Mouse (Mus musculus) midbrain, postnatal 0 days (tissue): ENCODE data around the gene 4930544G11Rik. TPM values are rescaled to one million over a fixed set of nuclear protein-coding genes. Genes with fewer than 3 reads are reported as not detected.
A peak's percentile ranks its signal among the peaks of the same experiment; 100 is the strongest.

ENCODE experiments used
- ATAC-seq: fragments of 200-750 bp; cut with Nextera tagmentation; 2 replicates; pipeline ENCODE4 v1.8.0; 2017; ENCODE audit warnings: moderate number of reproducible peaks, mild to moderate bottlenecking, moderate TSS enrichment, moderate library complexity; ENCODE audit not compliant: low FRiP score
- DNase-seq: peaks from one replicate; pipeline ENCODE4 v3.0.0-alpha.2; 2015; ENCODE audit warnings: low spot score
- H3K27ac ChIP-seq: fragments of 300-500 bp; sonication (generic); 2 replicates; pipeline ENCODE4 v1.5.1; 2014; ENCODE audit warnings: low read depth, mild to moderate bottlenecking, low read length, mixed read lengths
- H3K27me3 ChIP-seq: fragments of 300-500 bp; sonication (generic); 2 replicates; pipeline ENCODE4 v1.6.1; 2014; ENCODE audit warnings: low read length, control low read depth, mixed read lengths; ENCODE audit not compliant: insufficient read depth
- H3K36me3 ChIP-seq: fragments of 300-500 bp; sonication (generic); 2 replicates; pipeline ENCODE4 v1.6.1; 2014; ENCODE audit warnings: low read length, control low read depth, mixed read lengths; ENCODE audit not compliant: insufficient read depth
- H3K4me1 ChIP-seq: fragments of 300-500 bp; sonication (generic); 2 replicates; pipeline ENCODE4 v1.6.1; 2014; ENCODE audit warnings: mild to moderate bottlenecking, control low read depth, antibody characterized with exemption, low read length, mixed read lengths; ENCODE audit not compliant: insufficient read depth
- H3K4me2 ChIP-seq: fragments of 300-500 bp; sonication (generic); 2 replicates; pipeline ENCODE4 v1.6.1; 2014; ENCODE audit warnings: low read depth, mild to moderate bottlenecking, low read length, mixed read lengths; ENCODE audit not compliant: poor library complexity, severe bottlenecking
- H3K4me3 ChIP-seq: fragments of 300-500 bp; sonication (generic); 2 replicates; pipeline ENCODE4 v1.5.1; 2014; ENCODE audit warnings: low read depth, mild to moderate bottlenecking, low read length, moderate library complexity
- H3K9ac ChIP-seq: fragments of 300-500 bp; sonication (generic); replicated peaks from 2 replicates; pipeline ENCODE4 v1.6.1; 2014; ENCODE audit warnings: mild to moderate bottlenecking, low read length, moderate library complexity, mixed read lengths; ENCODE audit not compliant: poor library complexity, severe bottlenecking
- H3K9me3 ChIP-seq: fragments of 300-500 bp; sonication (generic); 2 replicates; pipeline ENCODE4 v1.6.1; 2016; ENCODE audit warnings: low read length, control low read depth
- CTCF ChIP-seq: IDR thresholded peaks from 2 replicates; pipeline ENCODE4 v1.5.1; 2016; ENCODE audit warnings: antibody characterized with exemption, mild to moderate bottlenecking
- WGBS: fragments of 180-500 bp; shearing (Covaris S2); extraction: QIAGEN DNeasy Blood & Tissue Kit; methylation state at CpG from one replicate; pipeline ENCODE4 v1.1.7; 2014; 5-methylcytosine and 5-hydroxymethylcytosine counted together
- polyA plus RNA-seq: library from polyadenylated mRNA; unstranded; fragments of >200 nt; fragmentation: Nextera tagmentation; extraction: Ambion mirVana; gene quantifications from 2 replicates; pipeline ENCODE4 v1.2.1, GENCODE M21; 2015
- total RNA-seq: library from RNA; depleted of rRNA; stranded (reverse); fragments of >200 nt; gene quantifications from 2 replicates; pipeline ENCODE4 v1.2.3, GENCODE M21; 2014; rRNA removed

Gene 4930544G11Rik
- total RNA-seq (not detected in 2 replicates), polyA plus RNA-seq (not detected in 2 replicates)

DNA sequence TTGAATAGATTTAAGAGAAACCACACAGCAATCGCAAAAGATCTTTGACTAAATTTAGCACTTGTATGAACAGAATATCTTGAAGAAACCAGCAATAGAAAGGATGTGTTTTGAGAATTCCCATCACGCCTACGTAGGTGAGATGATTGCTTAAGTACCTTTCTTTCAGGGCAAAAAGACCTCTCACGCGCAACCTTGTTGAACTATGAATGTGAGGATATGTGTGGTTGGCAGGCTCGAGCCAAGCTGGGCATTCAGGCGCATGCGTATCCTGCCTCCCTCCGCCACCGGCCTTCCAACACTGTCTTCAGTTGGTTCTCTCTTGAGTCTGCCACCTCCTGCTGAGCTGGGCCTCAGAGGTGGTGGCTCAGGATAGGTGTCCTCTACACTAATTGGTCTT is at the start of gene 4930544G11Rik:
4930544G11Rik (plus strand) TSS at position 301 of the 400 bp plus-strand sequence.
- no peak for TF ChIP-seq CTCF
- H3K4me2 ChIP-seq = no peak within 1 kb of the TSS
- no peak within 1 kb of the TSS for H3K9ac ChIP-seq
- 92% methylated on average over 10 of the region's 10 CpGs for WGBS
- no peaks in the 10 kb centered on the region for H3K4me1 ChIP-seq
- no peaks in the 10 kb centered on the region for H3K27me3 ChIP-seq
- no peak for ATAC-seq
- no peaks in the 10 kb centered on the region for H3K36me3 ChIP-seq
- no peak within 1 kb of the TSS for H3K27ac ChIP-seq
- no peaks in the 10 kb centered on the region for H3K9me3 ChIP-seq
- H3K4me3 ChIP-seq = no peak within 1 kb of the TSS
- no peak for DNase-seq

- H3K4me3 ChIP-seq = no peak overlapping the region
- no peak for ATAC-seq
- no peaks in the 10 kb centered on the region for H3K4me1 ChIP-seq
- H3K9ac ChIP-seq = no peak overlapping the region
- no peaks in the 10 kb centered on the region for H3K27me3 ChIP-seq
- no peak overlapping the region for H3K27ac ChIP-seq
- no peak for TF ChIP-seq CTCF
- no peaks in the 10 kb centered on the region for H3K36me3 ChIP-seq
- no peak for DNase-seq
- 90% methylated on average over 2 of the region's 2 CpGs for WGBS
- no peak overlapping the region for H3K4me2 ChIP-seq
- H3K9me3 ChIP-seq = no peaks in the 10 kb centered on the region
These were observed 45.7 kb upstream of the 4930544G11Rik start for GRCm38 (mm10) chr6:65906657-65907182.

- ATAC-seq (peak; percentile 31; the same call in 1 of the 2 replicates), DNase-seq (no peak)
- TF ChIP-seq CTCF = no peak
- Histone ChIP-seq H3K9ac (no peak overlapping the region), H3K9me3 (no peaks in the 10 kb centered on the region), H3K4me2 (no peak overlapping the region), H3K36me3 (no peaks in the 10 kb centered on the region), H3K4me3 (no peak overlapping the region), H3K27ac (no peak overlapping the region), H3K27me3 (no peaks in the 10 kb centered on the region), H3K4me1 (no peaks in the 10 kb centered on the region)
- 65% methylated on average over 5 of the region's 5 CpGs for WGBS
These were observed 37.0 kb upstream of the 4930544G11Rik start for GRCm38 (mm10) chr6:65915421-65915820.

DNA sequence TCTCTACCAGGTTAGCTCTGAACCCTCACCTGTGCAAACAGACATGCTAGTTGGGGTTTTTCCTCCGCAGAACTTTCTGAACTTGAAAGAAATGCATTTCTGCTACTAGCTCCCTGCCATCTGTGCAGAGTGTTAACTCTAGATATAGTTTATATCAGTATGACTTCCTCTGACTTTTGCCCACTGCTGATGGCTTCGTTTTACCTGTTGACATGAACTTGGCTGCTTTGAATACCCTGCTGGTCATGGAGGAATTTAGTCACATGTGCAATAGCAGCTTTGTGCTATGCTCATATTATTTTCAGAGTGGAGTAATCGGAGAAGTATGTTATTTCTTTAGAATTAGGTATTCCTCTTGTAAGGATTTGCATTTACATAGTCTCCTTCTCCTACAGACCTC is 30.7 kb upstream of the 4930544G11Rik start:
- ATAC-seq (no peak), DNase-seq (no peak)
- 86% methylated on average over 3 of the region's 3 CpGs for WGBS
- Histone ChIP-seq H3K27ac (no peak overlapping the region), H3K36me3 (no peaks in the 10 kb centered on the region), H3K4me1 (no peaks in the 10 kb centered on the region), H3K27me3 (no peaks in the 10 kb centered on the region), H3K4me3 (no peak overlapping the region), H3K9me3 (no peaks in the 10 kb centered on the region), H3K9ac (no peak overlapping the region), H3K4me2 (no peak overlapping the region)
- no peak for TF ChIP-seq CTCF

DNA sequence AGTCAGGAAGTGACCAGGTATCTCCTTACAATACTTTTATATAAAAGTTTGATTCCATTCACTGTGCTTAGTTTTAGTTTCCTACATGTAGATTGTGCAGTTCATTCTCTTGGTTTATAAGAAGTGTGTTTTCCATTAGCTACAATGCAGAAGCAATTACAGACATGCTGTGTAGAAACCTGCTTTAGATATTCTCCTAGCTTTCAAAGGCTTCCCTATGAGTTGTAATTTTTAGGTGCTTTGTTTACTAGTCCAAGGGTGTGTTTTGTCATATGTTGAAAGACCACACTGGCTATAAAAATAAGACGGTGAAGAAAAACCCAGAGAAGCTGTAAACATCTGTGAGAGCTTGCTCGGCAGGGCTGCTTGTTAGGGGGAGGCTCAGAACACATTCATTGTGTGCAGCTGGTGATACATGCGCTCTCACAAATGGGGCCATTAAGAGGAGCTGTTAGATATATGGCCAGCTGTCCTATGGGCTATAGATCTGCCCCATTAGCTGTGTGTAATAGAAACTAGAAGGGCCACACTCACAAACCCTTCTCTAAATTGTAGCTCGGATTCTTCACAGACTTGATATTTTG is 28.8 kb upstream of the 4930544G11Rik start:
- no peak overlapping the region for H3K9ac ChIP-seq
- H3K4me1 ChIP-seq = no peaks in the 10 kb centered on the region
- H3K27me3 ChIP-seq = no peaks in the 10 kb centered on the region
- H3K4me3 ChIP-seq = no peak overlapping the region
- H3K9me3 ChIP-seq = no peaks in the 10 kb centered on the region
- H3K36me3 ChIP-seq = no peaks in the 10 kb centered on the region
- no peak for TF ChIP-seq CTCF
- 90% methylated on average over 4 of the region's 4 CpGs for WGBS
- DNase-seq = no peak
- no peak overlapping the region for H3K4me2 ChIP-seq
- ATAC-seq = no peak
- no peak overlapping the region for H3K27ac ChIP-seq

- no peak overlapping the region for H3K27ac ChIP-seq
- H3K9ac ChIP-seq = no peak overlapping the region
- no peaks in the 10 kb centered on the region for H3K9me3 ChIP-seq
- WGBS = 76% methylated on average over 3 of the region's 3 CpGs
- no peak for TF ChIP-seq CTCF
- no peaks in the 10 kb centered on the region for H3K4me1 ChIP-seq
- no peak overlapping the region for H3K4me3 ChIP-seq
- no peak for DNase-seq
- H3K27me3 ChIP-seq = no peaks in the 10 kb centered on the region
- H3K4me2 ChIP-seq = no peak overlapping the region
- H3K36me3 ChIP-seq = no peaks in the 10 kb centered on the region
- no peak for ATAC-seq
These were observed 26.6 kb upstream of the 4930544G11Rik start for GRCm38 (mm10) chr6:65925737-65926333.
